Mouse (Mus musculus) brown adipose tissue, adult 24 weeks (tissue): ENCODE data around the gene Papss1. TPM values are rescaled to one million over a fixed set of nuclear protein-coding genes. Genes with fewer than 3 reads are reported as not detected.
"Not testable (repeated sequence)": the region's sequence is repeated elsewhere in the genome, so short reads cannot be mapped to it uniquely, and the experiment has no call there.

Experiments used
- H3K27ac ChIP-seq: fragments of 200-500 bp; replicated peaks from 2 replicates; pipeline ENCODE4 v1.5.1; 2012; ENCODE audit warnings: low read depth, mild to moderate bottlenecking, low read length
- H3K4me1 ChIP-seq: fragments of 200-500 bp; 2 replicates; pipeline ENCODE4 v1.6.1; 2012; ENCODE audit warnings: low read length, mixed read lengths; ENCODE audit not compliant: control insufficient read depth, insufficient read depth, insufficient read length
- H3K4me3 ChIP-seq: fragments of 200-500 bp; 2 replicates; pipeline ENCODE4 v1.5.1; 2012; ENCODE audit warnings: low read depth, mild to moderate bottlenecking, low read length, moderate library complexity; ENCODE audit not compliant: insufficient read depth
- polyA plus RNA-seq: library from polyadenylated mRNA; stranded (reverse); fragments of >200 nt; gene quantifications from 2 replicates; pipeline ENCODE4 v1.2.4, GENCODE M21; 2012; ENCODE audit not compliant: missing spikeins, insufficient read depth, insufficient read length

The Papss1 gene
- 22.6 and 27.6 TPM in 2 replicates for polyA plus RNA-seq

DNA sequence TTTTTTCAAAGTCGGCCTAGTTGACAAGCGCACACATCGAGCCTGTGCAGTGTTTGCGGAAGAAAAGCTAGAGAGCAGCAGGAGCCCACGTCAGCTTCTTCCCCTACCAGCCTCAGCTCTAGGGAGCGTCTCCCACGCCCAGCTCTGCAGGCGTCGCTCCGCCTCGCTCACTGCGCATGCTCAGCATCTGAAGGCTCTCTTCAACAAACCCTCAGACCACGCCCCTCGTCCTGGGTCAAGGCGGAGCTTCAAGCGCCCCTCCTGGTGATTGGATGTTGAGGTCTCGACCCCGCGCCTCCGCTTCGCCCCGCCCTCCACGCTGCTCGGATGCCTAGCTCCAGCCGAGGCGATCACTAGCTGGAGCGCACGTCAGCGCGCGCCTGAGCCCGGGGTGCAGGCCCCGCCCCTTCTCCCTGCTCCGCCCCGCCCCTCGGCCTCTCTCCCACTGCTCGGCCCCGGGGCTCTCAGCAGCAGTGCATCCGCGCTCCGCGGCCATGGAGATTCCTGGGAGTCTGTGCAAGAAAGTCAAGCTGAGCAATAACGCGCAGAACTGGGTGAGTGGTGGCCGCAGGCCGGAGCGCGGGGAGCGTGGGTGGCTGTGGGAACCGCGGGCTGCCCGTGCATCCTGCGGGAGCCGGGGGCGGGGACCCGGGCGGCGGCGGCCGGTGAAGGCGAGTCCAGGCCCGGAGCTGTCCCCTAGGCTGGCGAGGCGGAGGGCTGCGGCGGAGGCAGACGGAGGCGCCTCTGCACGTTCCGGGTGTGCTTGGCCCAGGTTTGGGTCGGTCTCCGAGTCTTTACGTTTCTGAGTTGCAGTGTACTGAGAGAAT is at the start of gene Papss1:
Papss1 (plus strand) TSS at position 339 of the 827 bp plus-strand sequence.
- peak within 1 kb of the TSS; percentile 79 for H3K4me3 ChIP-seq
- 0 out of 2 replicates have a peak, but pooled peaks cover 2% of the 10 kb centered on the region for H3K4me1 ChIP-seq
- peak within 1 kb of the TSS; percentile 44 for H3K27ac ChIP-seq

DNA sequence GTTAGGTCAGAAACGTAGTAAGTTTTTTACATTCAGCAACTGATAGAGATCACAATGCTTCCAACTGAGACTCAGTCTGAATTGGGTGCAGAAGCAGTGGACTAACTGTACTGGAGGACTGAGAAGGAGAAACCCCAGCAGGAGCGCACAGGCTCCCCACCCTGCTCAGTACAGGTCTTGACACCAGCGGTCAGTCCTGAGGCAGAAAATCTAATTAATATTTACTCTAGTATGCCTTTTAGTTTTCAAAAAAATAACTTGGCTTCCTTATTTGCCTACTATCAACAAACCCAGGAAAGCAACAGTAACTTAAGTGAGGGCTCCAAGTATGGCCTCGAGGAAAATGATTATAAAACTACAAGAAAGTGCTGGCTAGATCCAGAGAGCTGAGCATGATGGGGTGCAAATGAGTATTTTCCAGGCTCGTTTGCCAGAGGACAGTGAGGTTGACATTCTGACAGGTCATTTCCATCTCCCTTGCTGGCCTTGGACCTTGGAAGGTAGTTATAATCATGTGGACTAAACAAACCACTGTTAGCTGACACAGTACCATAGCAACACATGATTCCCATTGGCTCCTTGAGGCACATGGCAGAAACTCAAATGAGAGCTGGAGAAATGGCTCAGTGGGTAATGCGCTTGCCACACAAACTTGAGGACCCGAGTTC is 48.1 kb upstream of the Papss1 start:
- peaks cover 3% of the 10 kb centered on the region; the same call in 1 of the 2 replicates for H3K4me1 ChIP-seq
- no peak overlapping the region for H3K27ac ChIP-seq
- H3K4me3 ChIP-seq: no peak overlapping the region

GRCm38 (mm10) chr3:131517756-131518155 is 46.8 kb upstream of the Papss1 start:
- Histone ChIP-seq H3K4me3 (no peak overlapping the region), H3K27ac (no peak overlapping the region), H3K4me1 (peaks cover 6% of the 10 kb centered on the region; the same call in 1 of the 2 replicates)

GRCm38 (mm10) chr3:131521206-131521605 is 43.4 kb upstream of the Papss1 start:
- Histone ChIP-seq H3K4me1 (peaks cover 6% of the 10 kb centered on the region; the same call in 1 of the 2 replicates), H3K27ac (no peak overlapping the region), H3K4me3 (no peak overlapping the region)

- H3K4me3 ChIP-seq: no peak overlapping the region
- H3K4me1 ChIP-seq: peaks cover 6% of the 10 kb centered on the region; the same call in 1 of the 2 replicates
- H3K27ac ChIP-seq: no peak overlapping the region
These were observed 42.3 kb upstream of the Papss1 start for GRCm38 (mm10) chr3:131522243-131522642.

DNA sequence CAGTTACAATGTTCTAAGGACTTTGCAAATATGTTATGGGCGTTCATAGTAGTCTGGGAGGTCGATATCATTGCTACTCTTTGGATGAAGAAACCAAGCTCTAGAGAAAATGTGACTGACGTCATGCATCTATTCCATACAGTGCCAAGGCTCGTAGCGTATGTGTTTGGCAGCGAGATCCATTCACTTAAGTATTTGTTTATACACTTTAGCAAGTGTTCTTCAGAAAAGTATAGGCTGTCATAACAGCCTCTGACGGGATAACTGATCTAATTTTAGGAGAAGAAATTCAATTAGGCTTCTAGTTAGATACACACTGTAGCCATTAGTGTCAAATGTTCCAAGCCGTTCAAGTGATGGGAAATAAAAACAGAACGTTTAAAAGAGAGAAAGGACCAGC is 40.8 kb upstream of the Papss1 start:
- Histone ChIP-seq H3K27ac (no peak overlapping the region), H3K4me1 (peaks cover 6% of the 10 kb centered on the region; the same call in 1 of the 2 replicates), H3K4me3 (no peak overlapping the region)

- H3K4me1 ChIP-seq: peaks cover 6% of the 10 kb centered on the region; the same call in 1 of the 2 replicates
- H3K4me3 ChIP-seq: no peak overlapping the region
- H3K27ac ChIP-seq: no peak overlapping the region
These were observed 40.4 kb upstream of the Papss1 start for GRCm38 (mm10) chr3:131524210-131524609.

DNA sequence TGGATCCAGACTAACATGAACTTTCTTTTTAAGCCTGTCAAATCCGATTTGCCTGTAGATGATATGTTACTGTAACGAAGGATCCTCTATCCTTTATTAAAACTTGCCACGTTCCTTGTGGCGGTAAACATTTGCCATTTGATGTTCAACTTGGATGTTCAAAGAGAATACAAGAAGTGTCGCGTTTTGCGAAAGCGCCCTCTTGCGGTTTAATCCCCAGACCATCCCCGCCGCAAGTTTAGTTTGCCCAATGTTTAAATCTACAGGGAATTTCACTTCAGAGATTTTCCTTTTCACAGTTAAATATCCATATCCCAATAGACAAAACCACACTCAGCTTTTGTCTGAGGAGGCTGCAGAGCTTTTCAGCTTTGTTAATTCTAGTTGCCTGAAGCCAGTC is 39.8 kb upstream of the Papss1 start:
- Histone ChIP-seq H3K4me1 (peaks cover 6% of the 10 kb centered on the region; the same call in 1 of the 2 replicates), H3K27ac (no peak overlapping the region), H3K4me3 (no peak overlapping the region)

DNA sequence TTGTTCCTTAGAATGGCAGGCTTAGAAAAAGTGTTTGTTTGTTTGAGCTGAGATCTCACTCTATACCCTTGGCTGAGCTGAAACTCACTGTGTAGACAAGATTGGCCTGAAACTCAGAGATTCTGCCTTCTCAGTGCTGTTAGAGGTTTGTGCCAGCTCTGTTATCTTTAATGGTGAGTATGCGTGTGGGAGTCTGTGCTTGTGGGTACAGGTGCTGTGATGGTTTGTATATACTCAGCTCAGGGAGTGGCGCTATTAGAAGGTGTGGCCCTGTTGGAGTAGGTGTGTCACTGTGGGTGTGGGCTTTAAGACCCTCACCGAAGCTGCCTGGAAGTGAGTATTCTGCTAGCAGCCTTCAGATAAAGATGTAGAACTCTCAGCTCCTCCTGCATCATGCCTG is 39.3 kb upstream of the Papss1 start:
- Histone ChIP-seq H3K4me1 (peaks cover 6% of the 10 kb centered on the region; the same call in 1 of the 2 replicates), H3K4me3 (no peak overlapping the region), H3K27ac (no peak overlapping the region)

GRCm38 (mm10) chr3:131541244-131541942 is 23.2 kb upstream of the Papss1 start:
- no peak overlapping the region for H3K4me3 ChIP-seq
- no peak overlapping the region for H3K27ac ChIP-seq
- no peaks in the 10 kb centered on the region for H3K4me1 ChIP-seq

GRCm38 (mm10) chr3:131547562-131547961 is 17.0 kb upstream of the Papss1 start:
- H3K4me1 ChIP-seq, H3K4me3 ChIP-seq, H3K27ac ChIP-seq: not testable (repeated sequence)

- H3K4me3 ChIP-seq: no peak overlapping the region
- no peak overlapping the region for H3K27ac ChIP-seq
- no peaks in the 10 kb centered on the region for H3K4me1 ChIP-seq
These were observed 14.5 kb upstream of the Papss1 start for GRCm38 (mm10) chr3:131550046-131550445.

DNA sequence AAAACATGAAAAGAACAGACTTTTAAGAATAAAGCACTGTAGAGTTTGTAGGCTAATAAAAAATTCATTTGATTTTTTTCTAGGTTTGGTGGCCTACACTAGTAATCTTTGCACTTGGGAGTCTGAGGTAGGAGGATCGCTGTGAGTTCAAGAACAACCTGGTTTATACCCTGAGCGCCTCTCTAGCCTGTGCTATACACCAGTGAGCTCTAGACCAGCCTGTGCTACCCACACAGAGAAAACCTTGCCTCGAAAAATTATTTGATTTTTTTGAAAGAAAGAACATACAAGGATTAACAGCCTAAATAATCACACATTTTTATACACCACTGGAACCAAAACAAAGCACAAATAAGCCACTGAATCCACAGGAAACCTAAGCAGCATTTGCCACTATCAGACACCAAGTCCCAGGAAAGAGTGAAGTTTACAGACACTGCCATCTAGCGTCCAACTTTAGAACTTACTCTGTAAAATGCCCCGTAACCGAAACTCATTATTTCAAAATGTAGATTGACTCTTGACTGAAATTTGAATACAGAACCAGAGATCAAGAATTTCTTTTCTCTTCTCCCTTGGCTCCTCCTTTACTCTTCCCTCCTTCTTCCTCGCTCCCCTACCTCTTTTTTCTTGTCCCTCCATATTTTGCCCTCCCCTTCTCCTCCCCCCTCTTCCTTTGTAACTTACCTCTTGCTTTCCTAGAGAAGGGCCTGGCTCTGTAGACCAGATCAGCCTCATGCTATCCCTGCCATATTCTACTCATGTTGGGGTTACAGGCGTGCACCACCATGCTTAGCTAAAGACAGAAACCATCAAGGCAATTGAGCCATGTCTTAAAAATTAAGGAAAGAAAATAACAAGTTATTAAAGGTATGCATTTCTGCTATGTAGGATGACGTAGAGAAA is 12.0 kb upstream of the Papss1 start:
- Histone ChIP-seq H3K4me1 (no peaks in the 10 kb centered on the region), H3K4me3 (no peak overlapping the region), H3K27ac (no peak overlapping the region)

DNA sequence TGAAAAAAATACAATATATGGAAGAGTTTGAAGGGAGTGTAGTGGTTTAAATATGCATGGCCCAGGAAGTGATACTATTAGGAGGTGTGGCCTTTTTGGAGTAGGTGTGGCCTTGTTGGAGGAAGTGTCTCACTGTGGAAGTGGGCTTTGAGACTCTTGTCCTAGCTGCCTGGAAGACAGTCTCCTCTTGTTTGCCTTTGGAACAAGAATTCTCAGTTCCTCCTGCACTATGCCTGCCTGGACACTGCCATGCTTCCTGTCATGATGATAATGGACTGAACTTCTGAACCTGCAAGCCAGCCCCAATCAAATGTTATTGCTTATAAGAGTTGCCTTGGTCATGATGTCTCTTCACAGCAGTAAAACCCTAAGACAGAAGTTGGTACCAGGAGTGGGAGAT is 8.8 kb upstream of the Papss1 start:
- Histone ChIP-seq H3K27ac (no peak overlapping the region), H3K4me3 (no peak overlapping the region), H3K4me1 (no peaks in the 10 kb centered on the region)
